20 mouse cellular contexts compared by ENCODE assay signal in the genomic region with DNA sequence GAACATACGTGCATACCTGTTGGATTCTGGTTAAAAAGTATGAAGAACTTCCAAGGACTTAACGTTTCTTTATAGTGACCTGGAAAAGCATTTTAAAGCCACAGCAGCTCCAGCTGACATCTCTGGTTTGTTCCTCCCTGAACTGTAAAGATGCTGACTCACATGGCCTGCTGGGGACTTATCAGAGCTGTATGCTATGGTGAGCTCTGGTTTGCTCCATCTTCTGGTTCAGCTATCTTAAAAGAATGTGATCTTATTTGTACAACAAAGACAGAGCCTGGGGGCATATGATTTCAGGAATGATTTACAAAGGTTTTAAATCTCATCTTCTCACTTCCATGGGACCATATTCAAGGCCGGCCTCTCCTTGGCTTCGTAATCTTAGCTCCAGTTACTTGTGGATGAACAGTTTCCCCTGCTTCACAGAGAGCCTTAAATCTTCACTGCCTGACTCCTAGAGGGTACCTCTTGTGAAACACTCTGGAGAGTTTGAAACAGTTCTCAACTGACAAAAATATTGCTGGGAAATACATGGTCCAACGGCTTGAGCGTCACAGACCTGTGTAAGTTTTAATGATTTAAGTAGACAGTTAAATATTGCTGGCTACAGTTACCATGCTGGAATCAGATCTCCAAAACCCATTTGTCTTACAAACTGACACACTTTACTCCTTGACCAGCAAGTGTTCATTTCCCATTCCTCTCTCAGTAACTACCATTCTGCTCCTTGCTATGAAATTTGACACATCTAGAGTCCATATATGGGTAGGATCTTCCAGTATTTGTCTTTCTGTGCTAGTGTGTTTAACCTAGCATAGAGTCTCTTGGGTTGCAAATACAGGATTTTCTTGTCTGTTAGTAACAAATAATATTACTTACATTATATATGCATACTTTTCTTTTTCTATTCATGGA. TPM values are rescaled to one million over a fixed set of nuclear protein-coding genes. Genes with fewer than 3 reads are reported as not detected.
"Had no signal": no experiment of that assay in that cellular context is flagged by ENCODE, and none has a peak within 500 bp of the region (broad histone marks: within the 10 kb centered on the region; RNA-seq: fewer than 3 reads in every experiment).

No protein-coding gene starts in this region.

- H3K27me3 ChIP-seq: limb, embryonic 13.5 days; liver, embryonic 12.5 days; megakaryocyte, embryonic 14.5 days; midbrain, embryonic 13.5 days; neural tube, embryonic 15.5 days had no signal

- H3K36me3 ChIP-seq: limb, embryonic 13.5 days; liver, embryonic 12.5 days; midbrain, embryonic 13.5 days; neural tube, embryonic 15.5 days had no signal

- H3K27ac ChIP-seq: limb, embryonic 13.5 days; liver, embryonic 12.5 days; midbrain, embryonic 13.5 days; neural tube, embryonic 15.5 days had no signal

- H3K4me1 ChIP-seq: limb, embryonic 13.5 days; liver, embryonic 12.5 days; megakaryocyte, embryonic 14.5 days; midbrain, embryonic 13.5 days; neural tube, embryonic 15.5 days had no signal

- H3K9me3 ChIP-seq: limb, embryonic 13.5 days; liver, embryonic 12.5 days; megakaryocyte, embryonic 14.5 days; midbrain, embryonic 13.5 days; neural tube, embryonic 15.5 days had no signal

- ATAC-seq: liver, embryonic 12.5 days; midbrain, embryonic 13.5 days had no signal

- H3K9ac ChIP-seq: limb, embryonic 13.5 days; liver, embryonic 12.5 days; lung, embryonic 14.5 days; midbrain, embryonic 13.5 days; neural tube, embryonic 15.5 days had no signal

- DNase-seq: kidney, adult 11 months; kidney, postnatal 14 days; left cerebral cortex, postnatal 4 days; lung, embryonic 14.5 days; lung, postnatal 10 days; right cerebral cortex, adult 18-20 months; right cerebral cortex, postnatal 25 days had no signal

- H3K4me3 ChIP-seq: limb, embryonic 13.5 days; liver, embryonic 12.5 days; megakaryocyte, embryonic 14.5 days; midbrain, embryonic 13.5 days; myocyte; neural tube, embryonic 15.5 days had no signal

- H3K4me2 ChIP-seq: limb, embryonic 13.5 days; liver, embryonic 12.5 days; lung, embryonic 14.5 days; midbrain, embryonic 13.5 days; neural tube, embryonic 15.5 days had no signal

RNA-seq across cellular contexts. Expression of gene Mmp12, which starts 8.2 kb away (rescaled TPM):
- total RNA-seq: layer of hippocampus, adult 18-20 months; left cerebral cortex, postnatal 10 days; left cerebral cortex, postnatal 4 days had no signal
- polyA plus RNA-seq: limb, embryonic 13.5 days; liver, embryonic 12.5 days; liver, embryonic 16.5 days; lung, embryonic 14.5 days; midbrain, embryonic 13.5 days; myocyte; neural tube, embryonic 11.5 days; stomach, embryonic 16.5 days had no signal

RNA-seq across cellular contexts. Expression of gene Mmp1b, which starts 51.8 kb away (rescaled TPM):
- total RNA-seq: layer of hippocampus, adult 18-20 months; left cerebral cortex, postnatal 10 days; left cerebral cortex, postnatal 4 days had no signal
- polyA plus RNA-seq: intestine, embryonic 14.5 days; limb, embryonic 13.5 days; liver, embryonic 12.5 days; liver, embryonic 16.5 days; lung, embryonic 14.5 days; midbrain, embryonic 13.5 days; myocyte; neural tube, embryonic 11.5 days; neural tube, embryonic 15.5 days; small intestine, adult 2 months; stomach, embryonic 16.5 days had no signal
